Mouse (Mus musculus) lung, postnatal 0 days (tissue): ENCODE measurements around the gene Nt5dc1.
A peak's percentile ranks its signal among the peaks of the same experiment; 100 is the strongest.

Experiments used
- CTCF ChIP-seq: IDR thresholded peaks from 2 replicates; pipeline ENCODE4 v1.5.1; 2016; ENCODE audit warnings: antibody characterized with exemption, mild to moderate bottlenecking
- EP300 ChIP-seq: IDR thresholded peaks from 2 replicates; pipeline ENCODE4 v1.6.1; 2016; ENCODE audit warnings: antibody characterized with exemption, mild to moderate bottlenecking, control low read depth

DNA sequence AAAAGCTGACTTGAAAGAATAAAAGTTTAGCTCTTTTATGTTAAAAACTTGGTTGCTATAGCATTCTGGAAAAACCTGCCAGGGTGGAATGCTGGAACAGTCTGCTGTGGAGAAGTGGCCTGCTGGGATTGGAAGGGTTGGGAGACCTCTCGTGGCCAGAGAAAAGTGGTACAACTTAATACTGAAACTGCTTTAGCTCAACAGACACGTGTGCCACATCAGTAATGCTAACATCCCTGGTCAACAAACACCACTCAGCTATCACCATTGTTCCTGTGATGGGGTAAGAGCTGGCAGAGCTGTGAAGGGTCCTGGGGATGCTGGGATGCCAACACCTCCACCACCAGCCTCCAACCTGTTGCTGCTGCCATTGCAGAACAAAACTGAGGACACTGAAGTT, 90.0 kb downstream of the Nt5dc1 start:
- TF ChIP-seq CTCF: peak; percentile 78
- no peak for TF ChIP-seq EP300
